Mouse (Mus musculus) ES-Bruce4 (cell line): ENCODE measurements at regions not wholly inside any gene's neighbourhood (a gene's known extent, or its start where the extent isn't known, plus 50 kb on each side); places are given as distances from the start of the nearest gene placed in this dataset.

ENCODE experiments used
- CTCF ChIP-seq: IDR thresholded peaks from one replicate; pipeline ENCODE4 v1.8.1; 2011; ENCODE audit warnings: low read depth, low read length
- EP300 ChIP-seq: IDR thresholded peaks from 2 replicates; pipeline ENCODE4 v1.6.1; 2011; ENCODE audit warnings: low read depth, low read length; ENCODE audit not compliant: insufficient read depth
- POLR2A ChIP-seq: IDR thresholded peaks from one replicate; pipeline ENCODE4 v1.8.1; 2011; ENCODE audit warnings: low read length; ENCODE audit not compliant: insufficient read depth

DNA sequence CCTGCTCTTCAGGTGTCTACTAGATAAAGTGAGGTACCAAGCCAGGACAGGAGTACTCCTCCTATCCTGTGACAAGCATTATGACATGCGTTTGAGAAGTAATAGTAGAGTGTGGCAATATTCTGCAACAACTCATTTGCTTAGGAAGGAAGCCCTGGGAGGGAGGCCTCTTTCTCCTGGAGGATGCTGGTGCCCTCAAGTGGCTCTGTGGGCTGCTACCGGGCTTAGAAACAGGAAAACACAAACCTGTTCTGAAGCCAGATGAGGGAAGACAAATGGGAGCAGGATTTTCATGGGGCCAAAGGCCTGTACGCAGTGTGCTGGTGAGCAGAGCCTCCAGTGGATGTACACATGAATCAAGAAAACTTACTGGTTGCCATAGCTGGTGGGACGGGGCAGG, 123.8 kb upstream of the Diaph3 start:
- TF ChIP-seq POLR2A (no peak), CTCF (no peak), EP300 (no peak)
